Mouse (Mus musculus) Patski (cell line): Measurements from ENCODE around the gene Ifi27. TPM values are rescaled to one million over a fixed set of nuclear protein-coding genes. Genes with fewer than 3 reads are reported as not detected.
"Not testable (repeated sequence)": the region's sequence is repeated elsewhere in the genome, so short reads cannot be mapped to it uniquely, and the experiment has no call there.

Source experiments
- ATAC-seq: fragments of 100-300 bp; one replicate; pipeline ENCODE4 v1.8.0; 2021
- CTCF ChIA-PET: fragments of 350-600 bp; sonication (Branson Sonifier 250); formaldehyde crosslinking; loops from one replicate; lab custom pipeline; 2022; ENCODE audit warnings: inconsistent platforms; lab: Charles Lee
- POLR2A ChIA-PET: fragments of 350-600 bp; sonication (Branson Sonifier 250); formaldehyde crosslinking; loops from one replicate; lab custom pipeline; 2022; ENCODE audit warnings: antibody characterized with exemption, inconsistent platforms; lab: Charles Lee
- DNase-seq: peaks from one replicate; pipeline ENCODE4 v3.0.0-alpha.2; 2011; ENCODE audit warnings: low read depth, low spot score
- H3K27me3 ChIP-seq: fragments of 371-371 bp; one replicate; pipeline ENCODE4 v1.5.1; 2021
- CTCF ChIP-seq: fragments of 100-300 bp; IDR thresholded peaks from one replicate; pipeline ENCODE4 v1.5.1; 2021
- in situ Hi-C: fragments of 300-500 bp; cut with MboI; formaldehyde crosslinking; loops from 3 replicates; pipeline ENCODE4 v1.11.1; 2018; ENCODE audit warnings: low pct_unique_long_range_greater_than_20kb, mixed read lengths
- polyA plus RNA-seq: library from polyadenylated mRNA; unstranded; gene quantifications from one replicate; pipeline ENCODE4 v1.2.3, GENCODE M21; 2021

The Ifi27 gene
- polyA plus RNA-seq, 1 experiment from 2014 or later: 83.4 TPM

DNA sequence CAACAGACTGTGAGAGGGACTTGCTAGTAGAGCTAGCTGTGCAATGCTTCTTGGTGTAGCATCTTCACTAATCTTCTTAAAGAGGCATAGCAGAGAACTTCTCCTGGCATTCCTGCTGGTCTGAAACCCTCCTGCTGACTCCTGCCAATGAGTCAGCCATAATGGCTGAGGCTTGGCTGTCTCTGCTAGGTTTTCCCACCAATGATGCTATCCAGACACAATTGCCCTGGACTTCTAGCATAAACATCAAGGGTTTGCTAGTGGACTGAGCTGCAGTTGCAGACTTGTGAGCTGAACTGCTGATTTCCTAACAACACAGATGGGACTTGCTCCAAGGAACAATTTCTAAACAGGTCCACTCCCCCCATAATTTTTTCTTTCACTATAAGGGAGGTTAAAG lies 19.4 kb downstream of the Ifi27 start:
- in situ Hi-C loops: no loop called here
- ATAC-seq (no peak), DNase-seq (no peak)
- ChIA-PET POLR2A (no interaction called here), CTCF (no interaction called here)
- peaks cover 4% of the 10 kb centered on the region for H3K27me3 ChIP-seq
- no peak for TF ChIP-seq CTCF

DNA sequence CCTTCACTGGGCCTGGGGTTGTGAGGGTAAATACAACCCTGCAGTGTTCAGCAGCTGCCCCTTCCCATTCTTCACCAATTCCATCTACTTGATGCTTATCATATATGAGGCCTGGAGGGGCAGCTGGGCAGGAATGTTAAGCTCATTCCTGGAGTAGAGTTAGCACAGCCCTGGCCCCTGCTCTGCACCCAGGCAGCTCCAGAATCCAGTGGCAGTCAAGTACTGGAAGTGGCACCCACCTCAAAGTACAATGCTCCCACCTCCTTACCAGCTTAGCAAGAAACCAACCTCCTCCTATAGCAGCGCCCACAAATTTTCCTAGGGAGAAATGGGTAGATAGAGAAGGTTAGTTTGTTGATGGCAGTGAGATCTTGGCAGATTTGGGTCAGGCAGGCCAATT lies 22.7 kb downstream of the Ifi27 start:
- CTCF ChIA-PET, H3K27me3 ChIP-seq, in situ Hi-C loops, DNase-seq, ATAC-seq, POLR2A ChIA-PET: not testable (repeated sequence)

DNA sequence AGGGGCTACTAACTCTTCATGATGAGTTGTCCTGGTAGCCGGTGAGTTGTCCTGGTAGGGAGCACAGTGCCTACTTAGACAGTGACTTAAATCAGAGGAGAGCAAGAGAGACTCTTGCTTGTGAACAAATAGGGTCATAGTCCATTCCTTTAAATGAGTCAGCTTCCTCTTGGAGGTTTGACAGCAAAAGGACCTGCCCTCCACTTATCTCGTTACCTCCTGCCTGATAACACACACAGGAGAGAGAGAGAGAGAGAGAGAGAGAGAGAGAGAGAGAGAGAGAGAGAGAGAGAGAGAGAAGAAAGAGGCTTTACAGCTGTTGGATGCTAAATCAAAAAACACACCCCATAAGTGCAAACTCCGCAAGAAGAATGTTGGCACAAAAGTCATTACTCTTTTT lies 23.1 kb downstream of the Ifi27 start, which contains the start of gene Ifi27l2b:
Ifi27l2b (minus strand) TSS at position 84 of the 400 bp plus-strand sequence.
- POLR2A ChIA-PET: no interaction called here
- ATAC-seq: no peak

DNA sequence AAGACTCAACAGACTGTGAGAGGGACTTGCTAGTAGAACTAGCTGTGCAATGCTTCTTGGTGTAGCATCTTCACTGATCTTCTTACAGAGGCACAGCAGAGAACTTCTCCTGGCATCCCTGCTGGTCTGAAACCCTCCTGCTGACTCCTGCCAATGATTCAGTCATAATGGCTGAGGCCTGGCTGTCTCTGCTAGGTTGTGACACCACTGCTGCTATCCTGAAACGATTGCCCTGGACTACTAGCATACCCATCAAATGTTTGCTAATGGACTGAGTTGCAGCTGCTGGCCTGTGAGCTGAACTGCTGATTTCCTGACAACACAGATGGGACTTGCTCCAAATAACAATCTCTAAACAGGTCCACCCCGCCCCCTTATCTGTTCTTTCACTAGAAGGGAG lies 40.5 kb downstream of the Ifi27 start:
- TF ChIP-seq CTCF: no peak
- ChIA-PET CTCF (no interaction called here), POLR2A (no interaction called here)
- DNase-seq (no peak), ATAC-seq (no peak)
- peaks cover 47% of the 10 kb centered on the region for H3K27me3 ChIP-seq
- in situ Hi-C loops: no loop called here

More for the DNA sequence above, 23.1 kb downstream of the Ifi27 start, which contains the start of gene Ifi27l2b:
- CTCF ChIA-PET: no interaction called here
- no peak for TF ChIP-seq CTCF
- DNase-seq: no peak
- H3K27me3 ChIP-seq: peaks cover 4% of the 10 kb centered on the region
- in situ Hi-C loops: no loop called here

DNA sequence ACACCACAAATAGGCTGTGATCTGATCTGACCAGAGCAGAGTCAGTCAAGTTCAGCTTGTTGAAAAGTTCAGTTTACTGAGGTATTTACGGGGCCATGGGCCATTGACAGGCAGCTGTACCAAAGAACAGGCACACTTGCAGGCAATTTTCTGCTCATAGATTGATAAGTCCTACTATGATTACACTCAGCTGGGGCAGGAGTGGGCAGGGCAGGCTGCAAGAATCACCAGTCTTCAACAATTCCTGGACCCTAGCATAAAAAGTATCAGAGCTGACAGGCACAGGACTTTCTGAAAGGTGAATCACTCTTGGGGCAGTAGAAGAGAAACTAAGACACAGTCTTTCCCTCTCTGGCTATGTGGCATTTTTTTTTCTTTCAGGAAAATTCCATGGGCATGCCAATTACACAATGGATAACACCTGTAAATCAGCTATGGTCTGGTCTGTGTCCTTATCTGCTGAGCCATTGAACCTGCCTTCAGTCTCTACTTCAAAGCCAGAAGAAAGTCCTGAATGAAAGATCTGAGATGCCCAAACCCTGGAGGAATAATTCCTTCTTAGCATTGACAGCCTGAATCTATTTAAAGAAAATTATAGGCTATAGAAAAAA lies 42.9 kb downstream of the Ifi27 start:
- DNase-seq (no peak), ATAC-seq (no peak)
- peaks cover 48% of the 10 kb centered on the region for H3K27me3 ChIP-seq
- POLR2A ChIA-PET: no interaction called here
- CTCF ChIA-PET: no interaction called here
- in situ Hi-C loops: loop anchor here (25.0 kb wide), 1 partner anchor 340 kb away; no protein-coding TSS in a partner anchor
- TF ChIP-seq CTCF: no peak

DNA sequence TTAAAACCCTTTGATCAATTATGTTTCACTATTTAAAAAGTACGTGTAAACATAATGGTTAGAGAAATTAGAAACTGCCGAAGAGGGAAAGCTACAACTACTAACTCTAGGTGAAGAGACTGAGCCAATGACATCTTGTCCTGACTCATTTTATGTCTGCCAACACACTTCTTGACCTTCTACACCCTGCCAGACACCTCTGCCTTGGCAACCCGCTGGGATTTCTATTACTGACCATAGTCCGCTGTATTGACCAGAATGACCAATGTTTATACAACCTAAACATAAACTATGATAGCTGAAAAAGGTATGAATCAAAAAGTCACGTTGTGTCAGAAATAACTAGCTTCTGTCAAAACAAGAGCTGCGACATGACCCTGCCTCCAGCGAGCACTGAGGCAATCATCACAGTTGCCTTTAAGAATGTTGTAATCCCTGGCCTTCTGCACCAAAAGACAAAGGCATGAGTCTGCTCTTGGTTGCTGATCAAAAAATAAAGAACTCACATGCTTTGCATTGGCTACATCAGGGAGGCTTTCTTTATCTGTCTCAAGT lies 43.5 kb downstream of the Ifi27 start:
- DNase-seq (no peak), ATAC-seq (no peak)
- H3K27me3 ChIP-seq: peaks cover 48% of the 10 kb centered on the region
- ChIA-PET CTCF (no interaction called here), POLR2A (no interaction called here)
- in situ Hi-C loops: loop anchor here (25.0 kb wide), 1 partner anchor 340 kb away; no protein-coding TSS in a partner anchor
- TF ChIP-seq CTCF: no peak

DNA sequence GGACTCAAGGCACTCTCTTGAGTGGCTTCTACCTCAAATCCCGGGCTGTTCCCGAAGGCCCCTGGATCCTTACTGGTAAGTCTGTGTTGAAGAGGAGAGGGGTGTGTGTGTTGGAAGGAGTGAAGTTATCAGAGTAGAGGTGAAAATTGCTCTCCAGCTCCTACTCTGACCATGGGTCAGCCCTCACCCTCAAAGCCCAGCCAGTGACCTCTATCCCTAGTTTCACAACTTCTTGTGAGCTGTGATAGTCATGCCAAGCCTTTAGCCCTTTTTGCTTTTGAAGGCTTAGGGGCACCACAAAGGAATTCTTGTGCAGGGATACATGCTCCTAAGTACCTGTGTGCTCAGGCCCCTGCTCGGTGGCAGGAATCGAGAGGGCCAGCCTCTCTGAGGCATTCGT lies 47.7 kb downstream of the Ifi27 start:
- peaks cover 47% of the 10 kb centered on the region for H3K27me3 ChIP-seq
- ChIA-PET CTCF (no interaction called here), POLR2A (no interaction called here)
- ATAC-seq (no peak), DNase-seq (no peak)
- no peak for TF ChIP-seq CTCF
- in situ Hi-C loops: loop anchor here (25.0 kb wide), 1 partner anchor 344 kb away; no protein-coding TSS in a partner anchor

DNA sequence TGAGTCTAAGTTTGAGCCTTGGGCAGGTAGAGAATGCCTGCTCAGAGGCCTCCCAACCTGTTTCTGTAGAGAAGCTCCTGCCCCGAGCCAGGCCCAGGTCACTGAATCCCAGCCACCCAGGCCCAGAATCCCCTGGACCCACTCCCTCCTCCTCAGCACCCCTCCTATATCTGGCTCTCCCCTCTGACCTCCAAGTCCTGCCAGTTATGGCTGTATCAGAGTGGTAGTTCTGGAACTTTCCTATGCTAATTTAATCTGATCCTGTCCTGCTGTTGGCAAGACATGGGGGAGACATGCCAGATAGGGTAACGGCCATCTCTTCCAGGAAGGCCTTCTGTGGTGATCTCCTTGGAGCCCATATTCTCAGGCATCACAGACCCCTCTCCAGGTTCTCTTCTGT lies 48.8 kb downstream of the Ifi27 start:
- no peak for DNase-seq
- CTCF ChIA-PET: interaction anchor here (1.7 kb wide), 1 partner anchor 10 kb away, joined by 5 read pairs; no protein-coding TSS in a partner anchor
- no peak for ATAC-seq
- in situ Hi-C loops: loop anchor here (25.0 kb wide), 1 partner anchor 345 kb away; no protein-coding TSS in a partner anchor
- no peak for TF ChIP-seq CTCF
- peaks cover 43% of the 10 kb centered on the region for H3K27me3 ChIP-seq
- POLR2A ChIA-PET: no interaction called here

DNA sequence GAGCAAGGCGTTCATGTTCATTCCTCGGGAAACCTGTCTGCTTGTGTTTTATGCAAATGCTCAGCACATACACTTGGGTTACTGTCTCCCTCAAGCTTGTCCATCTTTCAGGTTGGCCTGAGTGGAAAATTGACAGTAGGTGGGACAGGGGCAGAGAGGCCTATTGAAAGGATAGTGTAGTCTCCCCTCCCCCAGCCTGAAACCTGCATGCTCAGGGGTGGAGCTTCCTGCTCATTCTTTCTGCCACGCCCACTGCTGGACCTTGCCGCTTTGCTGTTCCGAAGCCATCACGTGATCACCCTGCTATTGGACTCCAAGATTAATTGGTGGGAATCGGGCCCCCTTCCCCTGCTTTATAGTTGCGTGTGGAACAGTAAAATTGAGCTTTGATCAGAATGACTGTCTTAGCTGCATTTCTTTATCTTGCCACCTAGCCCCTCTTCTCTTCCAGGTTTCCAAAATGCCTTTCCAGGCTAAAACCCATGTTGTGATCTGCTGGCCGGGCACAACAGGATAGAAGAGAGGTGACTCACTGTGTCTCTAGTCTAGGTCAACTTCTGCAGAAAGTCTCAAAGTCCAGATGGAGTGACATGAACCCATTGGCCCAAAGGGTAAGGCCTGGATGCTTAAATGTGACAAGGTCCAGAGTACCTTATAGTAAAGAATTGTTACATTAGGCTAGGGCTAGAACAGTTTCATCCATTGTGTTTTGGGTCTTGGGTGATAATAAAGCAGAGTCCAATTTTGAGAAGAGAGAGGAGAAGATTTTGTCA lies 50.4 kb downstream of the Ifi27 start:
- peaks cover 33% of the 10 kb centered on the region for H3K27me3 ChIP-seq
- ATAC-seq, DNase-seq, POLR2A ChIA-PET: not testable (repeated sequence)
- CTCF ChIA-PET: interaction anchor here (1.7 kb wide), 1 partner anchor 9 kb away, joined by 5 read pairs; no protein-coding TSS in a partner anchor
- in situ Hi-C loops: loop anchor here (25.0 kb wide), 1 partner anchor 347 kb away; no protein-coding TSS in a partner anchor

DNA sequence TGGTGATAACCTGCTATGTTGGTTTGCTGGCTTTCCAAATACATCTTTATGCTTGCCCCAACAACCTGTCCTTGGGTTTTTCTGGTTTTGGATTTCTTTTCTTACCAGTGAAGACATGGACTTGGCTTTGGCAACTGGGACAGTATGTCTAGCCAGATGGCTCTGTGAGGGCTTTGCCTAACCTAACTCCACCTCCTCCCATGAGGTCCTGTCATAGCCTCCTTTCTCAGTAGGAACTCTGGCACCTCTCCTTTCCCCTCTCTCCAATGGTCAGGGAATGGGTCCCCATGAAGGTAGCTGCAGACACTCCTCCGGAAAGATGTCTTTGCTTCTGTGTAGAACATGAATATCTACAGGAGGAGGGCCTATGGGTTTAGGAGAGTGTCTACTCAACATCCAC lies 52.7 kb downstream of the Ifi27 start:
- in situ Hi-C loops: loop anchor here (25.0 kb wide), 1 partner anchor 349 kb away; no protein-coding TSS in a partner anchor
- ChIA-PET CTCF (interaction anchor here (1.7 kb wide), 1 partner anchor 53 kb away, joined by 3 read pairs; the partner anchor contains the start of gene Ifi27), POLR2A (no interaction called here)
- no peak for DNase-seq
- H3K27me3 ChIP-seq: peaks cover 31% of the 10 kb centered on the region
- TF ChIP-seq CTCF: no peak
- no peak for ATAC-seq
